Mouse (Mus musculus): Measurements from ENCODE around the gene Ptrhd1. TPM values are rescaled to one million over a fixed set of nuclear protein-coding genes. Genes with fewer than 3 reads are reported as not detected.

Gene Ptrhd1
- total and polyA plus RNA-seq, 3 experiments: 3.8 to 5.3 TPM; not detected in 1

GRCm38 (mm10) chr12:4211174-4211573, 22.7 kb upstream of the Ptrhd1 start:
- no peak for TF ChIP-seq RAD21 (IDR thresholded peaks at IDR 0.05; ENCODE audit: low read depth, low read length)
- TF ChIP-seq EP300 (IDR thresholded peaks at IDR 0.05; ENCODE audit: low read depth in 1 of 2, low read length in 2 of 2): no peak
- TF ChIP-seq ZC3H11A (IDR thresholded peaks at IDR 0.05; ENCODE audit: low read depth, low read length): no peak
- TF ChIP-seq POLR2AphosphoS2 (IDR thresholded peaks at IDR 0.05; ENCODE audit: low read length): no peak
- no peak for TF ChIP-seq NELFE (IDR thresholded peaks at IDR 0.05; ENCODE audit: low read depth, low read length)
- TF ChIP-seq USF1 (IDR thresholded peaks at IDR 0.05; ENCODE audit: low read depth, low read length): no peak
- no peak for TF ChIP-seq MYC (IDR thresholded peaks at IDR 0.05; ENCODE audit: low read depth, low read length)
- no peak for TF ChIP-seq RCOR1 (IDR thresholded peaks at IDR 0.05; ENCODE audit: low read depth, low read length)
- no peak for TF ChIP-seq UBTF (IDR thresholded peaks at IDR 0.05; ENCODE audit: borderline replicate concordance, insufficient read depth, low read depth, low read length)
- no peak for TF ChIP-seq TAL1 (IDR thresholded peaks at IDR 0.05; ENCODE audit: low read length)
- TF ChIP-seq ZKSCAN1 (IDR thresholded peaks at IDR 0.05; ENCODE audit: low read depth, low read length): no peak
- TF ChIP-seq NRF1 (IDR thresholded peaks at IDR 0.05; ENCODE audit: insufficient read depth, low read depth, low read length, poor library complexity, severe bottlenecking): no peak
- TF ChIP-seq CHD2 (IDR thresholded peaks at IDR 0.05; ENCODE audit: low read length): no peak
- TF ChIP-seq USF2 (IDR thresholded peaks at IDR 0.05; ENCODE audit: borderline replicate concordance in 1 of 2, insufficient read depth in 1 of 2, low read depth in 1 of 2, low read length in 2 of 2): no peak
- no peak for TF ChIP-seq KAT2A (conservative IDR thresholded peaks at IDR 0.05; ENCODE audit: low read depth, low read length)
- no peak for TF ChIP-seq SMC3 (IDR thresholded peaks at IDR 0.05; ENCODE audit: low read depth, low read length)
- no peak for TF ChIP-seq BHLHE40 (IDR thresholded peaks at IDR 0.05; ENCODE audit: borderline replicate concordance, low read depth, low read length)
- TF ChIP-seq ETS1 (IDR thresholded peaks at IDR 0.05; ENCODE audit: low read depth, low read length): no peak
- no peak for TF ChIP-seq GABPA (IDR thresholded peaks at IDR 0.05; ENCODE audit: low read depth, low read length)
- no peak for TF ChIP-seq TBP (IDR thresholded peaks at IDR 0.05; ENCODE audit: low read depth, low read length)
- peaks cover 0 to 2% of the 10 kb centered on the region in 2 experiments; a peak in 1 of 4 replicates for H3K4me1 ChIP-seq (ENCODE audit: control insufficient read depth in 1 of 2, insufficient read depth in 2 of 2, low read length in 2 of 2)
- H3K9ac ChIP-seq (ENCODE audit: control insufficient read depth, low read depth, low read length, poor library complexity, severe bottlenecking): no peak overlapping the region
- no peak overlapping the region for H3K4me3 ChIP-seq (ENCODE audit: control insufficient read depth in 1 of 2, insufficient read depth in 1 of 2, low read depth in 2 of 2, low read length in 2 of 2)
- no peak overlapping the region for H3K27ac ChIP-seq (ENCODE audit: control insufficient read depth, low read depth, low read length)
- no peak for DNase-seq (ENCODE audit: low read depth, low spot score)
- H3K79me2 ChIP-seq (ENCODE audit: control insufficient read depth, insufficient read depth, low read length, poor library complexity): no peaks in the 10 kb centered on the region
- H3K9me3 ChIP-seq (replicated peaks; ENCODE audit: insufficient read depth, low read length): no peaks in the 10 kb centered on the region
- peaks cover 2 to 5% of the 10 kb centered on the region in 2 experiments; a peak in 2 of 4 replicates for H3K36me3 ChIP-seq (ENCODE audit: control insufficient read depth in 1 of 2, insufficient read depth in 2 of 2, low read length in 2 of 2)
- H3K27me3 ChIP-seq (ENCODE audit: control insufficient read depth in 1 of 2, insufficient read depth in 2 of 2, low read length in 2 of 2): no peaks in the 10 kb centered on the region

- Histone ChIP-seq H3K36me3 (ENCODE audit: control insufficient read depth in 1 of 2, insufficient read depth in 2 of 2, low read length in 2 of 2) (peaks cover 2 to 3% of the 10 kb centered on the region in 2 experiments; a peak in 2 of 4 replicates), H3K4me3 (ENCODE audit: control insufficient read depth in 1 of 2, insufficient read depth in 1 of 2, low read depth in 2 of 2, low read length in 2 of 2) (no peak overlapping the region), H3K79me2 (ENCODE audit: control insufficient read depth, insufficient read depth, low read length, poor library complexity) (no peaks in the 10 kb centered on the region), H3K9ac (ENCODE audit: control insufficient read depth, low read depth, low read length, poor library complexity, severe bottlenecking) (no peak overlapping the region), H3K27ac (ENCODE audit: control insufficient read depth, low read depth, low read length) (no peak overlapping the region), H3K27me3 (ENCODE audit: control insufficient read depth in 1 of 2, insufficient read depth in 2 of 2, low read length in 2 of 2) (no peaks in the 10 kb centered on the region), H3K4me1 (ENCODE audit: control insufficient read depth in 1 of 2, insufficient read depth in 2 of 2, low read length in 2 of 2) (peaks cover 0 to 2% of the 10 kb centered on the region in 2 experiments; a peak in 1 of 4 replicates), H3K9me3 (replicated peaks; ENCODE audit: insufficient read depth, low read length) (no peaks in the 10 kb centered on the region)
- DNase-seq (ENCODE audit: low read depth, low spot score): no peak
- TF ChIP-seq ELF1 (IDR thresholded peaks at IDR 0.05; ENCODE audit: low read depth, low read length) (no peak), JUND (IDR thresholded peaks at IDR 0.05; ENCODE audit: low read depth, low read length) (no peak), ZKSCAN1 (IDR thresholded peaks at IDR 0.05; ENCODE audit: low read depth, low read length) (no peak), TCF12 (IDR thresholded peaks at IDR 0.05; ENCODE audit: low read depth, low read length) (no peak), GABPA (IDR thresholded peaks at IDR 0.05; ENCODE audit: low read depth, low read length) (no peak), NRF1 (IDR thresholded peaks at IDR 0.05; ENCODE audit: insufficient read depth, low read depth, low read length, poor library complexity, severe bottlenecking) (no peak), ZC3H11A (IDR thresholded peaks at IDR 0.05; ENCODE audit: low read depth, low read length) (no peak), BHLHE40 (IDR thresholded peaks at IDR 0.05; ENCODE audit: borderline replicate concordance, low read depth, low read length) (no peak), E2F4 (IDR thresholded peaks at IDR 0.05; ENCODE audit: borderline replicate concordance, low read depth, low read length) (no peak)
Measured at GRCm38 (mm10) chr12:4212908-4213307, 20.9 kb upstream of the Ptrhd1 start.
